Mouse (Mus musculus) T-helper 2 cell (primary cell): ENCODE data around the gene Ctf1.

ENCODE experiments used
- in situ Hi-C: fragments of 300-600 bp; cut with MboI, MseI; formaldehyde crosslinking; loops from one replicate; pipeline ENCODE4 v1.15.1; 2025; ENCODE audit warnings: high pct_unique_total_duplicates

The Ctf1 gene

DNA sequence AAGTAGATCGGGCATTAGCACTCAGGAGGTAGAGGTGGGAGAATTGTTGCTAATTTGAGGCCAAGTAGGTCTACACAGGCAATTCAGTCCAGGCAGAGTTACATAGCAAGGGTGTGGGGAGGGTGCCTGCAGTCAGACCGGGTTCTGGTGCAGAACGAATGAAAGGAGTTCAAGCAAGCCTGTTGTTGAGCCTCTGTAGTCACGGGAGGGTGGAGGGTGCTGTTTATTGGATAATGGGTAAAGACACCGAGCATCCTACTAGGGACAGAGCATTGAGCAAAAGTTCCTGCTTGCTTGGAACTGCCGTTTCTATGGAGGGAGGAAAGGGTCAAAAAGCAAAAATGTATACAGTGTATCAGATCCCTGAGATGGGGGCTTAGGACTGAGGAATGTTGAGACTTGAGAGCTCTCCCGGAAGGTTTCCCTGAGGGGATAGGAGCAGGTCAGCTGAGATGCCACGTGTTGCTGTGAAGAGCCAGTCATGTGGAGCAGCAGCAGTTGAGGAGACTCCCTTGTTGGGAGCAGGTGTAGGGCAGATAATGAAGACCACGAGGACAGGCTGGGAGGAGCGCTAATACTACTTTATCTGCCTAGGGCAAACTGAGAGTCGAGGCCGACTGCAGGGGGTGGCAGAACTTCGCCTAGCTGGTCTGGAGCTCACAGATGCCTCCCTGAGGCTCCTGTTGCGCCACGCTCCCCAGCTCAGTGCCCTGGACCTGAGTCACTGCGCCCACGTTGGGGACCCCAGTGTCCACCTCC, 54.5 kb downstream of the Ctf1 start:
- in situ Hi-C loops, result no loop called here
